Mouse (Mus musculus): ENCODE measurements around the gene Zfp804a. TPM values are rescaled to one million over a fixed set of nuclear protein-coding genes. Genes with fewer than 3 reads are reported as not detected.

Gene Zfp804a
- 0.01 and 0.03 TPM in 2 replicates for polyA plus RNA-seq (2012; rRNA removed)

GRCm38 (mm10) chr2:82053185-82053891, at the start of gene Zfp804a:
TSS of gene Zfp804a (plus strand) at chr2:82053222.

